9 mouse cellular contexts compared by ENCODE assay signal in the genomic region with DNA sequence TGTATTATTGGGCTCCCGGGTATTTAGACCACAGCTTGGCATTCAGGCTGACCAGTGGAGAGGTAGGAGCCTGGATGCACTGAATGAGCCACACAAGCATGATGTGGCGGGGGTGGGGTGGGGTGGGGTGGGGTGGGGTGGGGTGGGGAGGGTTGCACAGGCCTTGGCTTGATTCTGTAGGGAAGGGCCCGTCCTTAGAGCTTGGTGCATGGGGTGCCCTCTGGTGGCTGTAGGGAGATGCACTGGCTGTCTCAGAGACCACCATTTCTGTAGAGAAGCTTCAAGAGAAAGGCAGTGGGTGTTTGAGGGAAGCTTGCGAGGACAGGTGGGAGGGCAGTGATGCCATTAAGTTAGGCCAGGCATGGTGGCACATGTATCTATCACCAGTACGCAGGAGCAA. TPM values are rescaled to one million over a fixed set of nuclear protein-coding genes. Genes with fewer than 3 reads are reported as not detected.
DNase-seq lines count a peak whose midpoint lies in the region; ATAC-seq lines count a peak whose summit lies in the region.
"Had no signal": no experiment of that assay in that cellular context is flagged by ENCODE, and none has a peak within 500 bp of the region (broad histone marks: within the 10 kb centered on the region; RNA-seq: fewer than 3 reads in every experiment).

No protein-coding gene starts in this region.

- H3K4me3 ChIP-seq in forebrain, embryonic 13.5 days, result no peak overlapping the region
- no peak overlapping the region for H3K4me3 ChIP-seq in hindbrain, embryonic 16.5 days (ENCODE audit: low read length)
- H3K4me3 ChIP-seq in midbrain, embryonic 12.5 days, result no peak overlapping the region
- H3K4me3 ChIP-seq: myocyte had no signal

- 41% methylated on average over 5 of the region's 5 CpGs for WGBS in forebrain, embryonic 13.5 days
- 47% methylated on average over 5 of the region's 5 CpGs for WGBS in hindbrain, embryonic 16.5 days
- WGBS in midbrain, embryonic 12.5 days, result 39% methylated on average over 5 of the region's 5 CpGs

- intact Hi-C loops in left cerebral cortex, postnatal 10 days (cut with DNase I), result loop anchor here (2.0 kb wide), 1 partner anchor 34 kb away; a partner anchor contains a TSS

- peak; percentile 41 for DNase-seq in gastrocnemius, adult 18-20 months (ENCODE audit: low spot score)
- DNase-seq in gastrocnemius, postnatal 25 days, result no peak
- peak; percentile 66 for DNase-seq in adrenal gland, postnatal 10 days
- DNase-seq in left cerebral cortex, postnatal 10 days (ENCODE audit: extremely low spot score in 1 of 2, low spot score in 2 of 2), result peak; percentile 61 to 69
- peak; percentile 84 for DNase-seq in splenic B cell, adult 2 months (ENCODE audit: low read depth, low spot score)

- peak; percentile 41 for ATAC-seq in forebrain, embryonic 13.5 days
- ATAC-seq in hindbrain, embryonic 16.5 days, result peak; percentile 52; the same call in 1 of the 2 replicates
- peak; percentile 16; the same call in 1 of the 2 replicates for ATAC-seq in midbrain, embryonic 12.5 days (ENCODE audit: low FRiP score, low read depth)

- no peak overlapping the region for H3K4me2 ChIP-seq in forebrain, embryonic 13.5 days
- H3K4me2 ChIP-seq in hindbrain, embryonic 16.5 days (ENCODE audit: low read length), result no peak overlapping the region
- no peak overlapping the region for H3K4me2 ChIP-seq in midbrain, embryonic 12.5 days (replicated peaks)

- H3K9ac ChIP-seq in forebrain, embryonic 13.5 days, result no peak overlapping the region
- no peak overlapping the region for H3K9ac ChIP-seq in hindbrain, embryonic 16.5 days (ENCODE audit: low read depth, low read length)
- no peak overlapping the region for H3K9ac ChIP-seq in midbrain, embryonic 12.5 days (replicated peaks)

- H3K4me1 ChIP-seq in forebrain, embryonic 13.5 days, result peaks cover 4% of the 10 kb centered on the region; the same call in 1 of the 2 replicates
- peaks cover 5% of the 10 kb centered on the region; the same call in 1 of the 2 replicates for H3K4me1 ChIP-seq in hindbrain, embryonic 16.5 days (ENCODE audit: control insufficient read depth, insufficient read depth, low read depth, low read length)
- H3K4me1 ChIP-seq in midbrain, embryonic 12.5 days, result peaks cover 6% of the 10 kb centered on the region

- no peaks in the 10 kb centered on the region for H3K9me3 ChIP-seq in forebrain, embryonic 13.5 days (replicated peaks)
- H3K9me3 ChIP-seq in hindbrain, embryonic 16.5 days (ENCODE audit: control insufficient read depth, low read length), result no peaks in the 10 kb centered on the region
- H3K9me3 ChIP-seq in midbrain, embryonic 12.5 days, result no peaks in the 10 kb centered on the region

- peaks cover 2% of the 10 kb centered on the region; the same call in 1 of the 2 replicates for H3K27me3 ChIP-seq in forebrain, embryonic 13.5 days
- no peaks in the 10 kb centered on the region; the same call in 1 of the 2 replicates for H3K27me3 ChIP-seq in hindbrain, embryonic 16.5 days (replicated peaks; ENCODE audit: control insufficient read depth, insufficient read depth, low read length)
- H3K27me3 ChIP-seq in midbrain, embryonic 12.5 days, result peaks cover 47% of the 10 kb centered on the region
- no peaks in the 10 kb centered on the region for H3K27me3 ChIP-seq in splenic B cell, adult 2 months (ENCODE audit: control insufficient read depth, insufficient read depth, low read length, poor library complexity, severe bottlenecking)

- H3K27ac ChIP-seq in forebrain, embryonic 13.5 days, result no peak overlapping the region
- H3K27ac ChIP-seq in hindbrain, embryonic 16.5 days (ENCODE audit: low read depth, low read length), result no peak overlapping the region
- no peak overlapping the region for H3K27ac ChIP-seq in midbrain, embryonic 12.5 days (replicated peaks)

- H3K36me3 ChIP-seq in forebrain, embryonic 13.5 days (ENCODE audit: poor library complexity, severe bottlenecking), result no peaks in the 10 kb centered on the region
- H3K36me3 ChIP-seq in hindbrain, embryonic 16.5 days (ENCODE audit: control insufficient read depth, insufficient read depth, low read length), result no peaks in the 10 kb centered on the region
- H3K36me3 ChIP-seq in midbrain, embryonic 12.5 days, result peaks cover 4% of the 10 kb centered on the region; the same call in 1 of the 2 replicates
- H3K36me3 ChIP-seq in splenic B cell, adult 2 months (ENCODE audit: control insufficient read depth, insufficient read depth, low read length, poor library complexity, severe bottlenecking), result no peaks in the 10 kb centered on the region

RNA-seq across cellular contexts. Expression of a gene that starts 34.6 kb away (rescaled TPM):
- 10 to 100 TPM; 16.2 to 18.8 TPM for total RNA-seq in gastrocnemius, adult 18-20 months (2021)
- total RNA-seq in gastrocnemius, postnatal 25 days (2021), result 10 to 100 TPM; 15.4 to 19.1 TPM
- total RNA-seq in adrenal gland, postnatal 10 days (2021), result 10 to 100 TPM; 33.2 to 38.0 TPM
- polyA plus RNA-seq in forebrain, embryonic 13.5 days (2015; fragmentation: Nextera tagmentation; extraction: Ambion mirVana), result 126 and 135 TPM in 2 replicates
- polyA plus RNA-seq in hindbrain, embryonic 16.5 days (2015; fragmentation: Nextera tagmentation; extraction: Ambion mirVana), result 478 and 542 TPM in 2 replicates
- 100 to 1,000 TPM; 415 to 420 TPM for total RNA-seq in left cerebral cortex, postnatal 10 days (2021)
- 104 and 105 TPM in 2 replicates for polyA plus RNA-seq in midbrain, embryonic 12.5 days (2016; fragmentation: Nextera tagmentation; extraction: Ambion mirVana)

RNA-seq across cellular contexts. Expression of a gene that starts 53.9 kb away (rescaled TPM):
- not detected for total RNA-seq in gastrocnemius, adult 18-20 months (2021)
- total RNA-seq in gastrocnemius, postnatal 25 days (2021), result not detected
- not detected for total RNA-seq in adrenal gland, postnatal 10 days (2021)
- polyA plus RNA-seq in forebrain, embryonic 13.5 days (2015; fragmentation: Nextera tagmentation; extraction: Ambion mirVana), result not detected in 2 replicates
- polyA plus RNA-seq in hindbrain, embryonic 16.5 days (2015; fragmentation: Nextera tagmentation; extraction: Ambion mirVana), result not detected in 2 replicates
- not detected for total RNA-seq in left cerebral cortex, postnatal 10 days (2021)
- 0.47 and 0.60 TPM in 2 replicates for polyA plus RNA-seq in midbrain, embryonic 12.5 days (2016; fragmentation: Nextera tagmentation; extraction: Ambion mirVana)
- polyA plus RNA-seq: myocyte had no signal

Comparison
In these comparisons a context has a peak if more than half of its experiments do, and no peak if none do; other contexts are left out.
1. RNA of a gene that starts 34.6 kb away (total RNA-seq): 415 to 420 TPM in left cerebral cortex, postnatal 10 days; 33.2 to 38.0 TPM in adrenal gland, postnatal 10 days, 15.4 to 19.1 TPM in gastrocnemius, postnatal 25 days and 16.2 to 18.8 TPM in gastrocnemius, adult 18-20 months; every median in the first group is over 10 times any median in the second.
2. Peak in every context shown above with its lines, with median percentiles within 50 percentile points of each other: ATAC-seq.